Mouse (Mus musculus): ENCODE measurements around the gene Synj2.

The Synj2 gene

GRCm38 (mm10) chr17:5976221-5977055 lies 35.4 kb downstream of the Synj2 start:
- DNase-seq: peak; percentile 61

GRCm38 (mm10) chr17:5977056-5977920 lies 36.2 kb downstream of the Synj2 start:
- DNase-seq: peak; percentile 86

- peak; percentile 63 for DNase-seq
Observed at GRCm38 (mm10) chr17:5977921-5978504, 36.9 kb downstream of the Synj2 start.

GRCm38 (mm10) chr17:5978505-5979077 lies 37.5 kb downstream of the Synj2 start:
- peak; percentile 45 for DNase-seq

GRCm38 (mm10) chr17:5980860-5981259 lies 39.8 kb downstream of the Synj2 start:
- peak; percentile 69 for DNase-seq

DNA sequence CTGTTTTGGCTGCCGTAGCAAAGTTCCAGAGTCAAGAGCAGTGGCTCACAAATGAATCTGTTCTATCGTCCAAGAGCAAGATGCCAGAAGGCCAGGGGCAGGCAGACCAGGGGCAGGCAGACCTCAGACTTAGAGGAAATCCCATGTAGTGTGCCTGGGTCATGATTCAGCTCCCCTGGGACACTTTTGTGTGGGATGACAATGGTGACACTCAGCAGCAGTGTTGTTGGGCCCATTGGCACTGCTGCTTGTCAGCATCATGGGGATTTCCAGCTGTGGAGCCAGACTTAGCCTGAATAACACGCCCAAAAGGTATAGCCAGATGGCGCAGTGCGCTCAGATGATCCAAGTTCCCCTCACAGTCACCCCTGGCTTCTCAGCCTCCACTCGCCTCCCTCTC lies 42.1 kb downstream of the Synj2 start:
- DNase-seq: no peak

DNA sequence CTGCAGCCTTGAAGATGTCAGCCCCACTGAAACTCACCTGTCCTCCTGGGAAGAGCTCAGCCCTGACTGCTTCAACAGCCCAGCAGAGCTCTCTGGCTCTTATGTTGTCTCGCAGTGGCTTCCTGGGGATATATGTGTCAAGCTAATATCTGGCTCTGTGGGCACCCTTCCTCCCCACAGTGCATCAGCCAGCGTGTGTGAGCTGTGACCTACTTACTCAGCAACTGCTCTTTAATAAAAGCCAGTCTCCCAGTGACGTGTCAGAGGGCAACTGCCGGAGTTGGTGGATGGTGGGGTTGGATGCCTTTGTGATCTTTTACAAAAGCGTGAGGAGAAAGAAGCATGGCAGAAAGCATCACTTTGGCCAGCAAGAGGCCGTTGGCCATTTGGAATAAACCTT lies 42.8 kb downstream of the Synj2 start:
- no peak for DNase-seq

GRCm38 (mm10) chr17:5984700-5985231 lies 43.7 kb downstream of the Synj2 start:
- no peak for DNase-seq

DNA sequence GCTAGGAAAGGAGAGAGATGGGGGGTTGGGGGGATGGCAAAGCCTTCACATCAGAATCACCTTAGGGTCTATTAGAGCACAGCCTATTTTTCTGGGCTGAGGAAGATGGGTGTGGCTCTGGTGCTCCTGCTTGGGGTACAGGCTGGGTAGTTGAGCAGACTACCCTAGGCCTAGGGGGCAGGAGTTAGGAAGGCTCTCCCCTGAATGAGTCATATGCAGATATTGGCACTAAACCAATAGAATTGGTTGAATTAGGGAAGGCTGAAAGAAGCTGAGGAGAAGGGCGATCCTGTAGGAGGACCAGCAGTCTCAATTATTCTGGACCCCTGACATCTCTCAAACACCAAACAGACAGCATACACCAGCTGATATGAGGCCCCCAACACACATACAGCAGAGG lies 44.2 kb downstream of the Synj2 start:
- DNase-seq: no peak

DNA sequence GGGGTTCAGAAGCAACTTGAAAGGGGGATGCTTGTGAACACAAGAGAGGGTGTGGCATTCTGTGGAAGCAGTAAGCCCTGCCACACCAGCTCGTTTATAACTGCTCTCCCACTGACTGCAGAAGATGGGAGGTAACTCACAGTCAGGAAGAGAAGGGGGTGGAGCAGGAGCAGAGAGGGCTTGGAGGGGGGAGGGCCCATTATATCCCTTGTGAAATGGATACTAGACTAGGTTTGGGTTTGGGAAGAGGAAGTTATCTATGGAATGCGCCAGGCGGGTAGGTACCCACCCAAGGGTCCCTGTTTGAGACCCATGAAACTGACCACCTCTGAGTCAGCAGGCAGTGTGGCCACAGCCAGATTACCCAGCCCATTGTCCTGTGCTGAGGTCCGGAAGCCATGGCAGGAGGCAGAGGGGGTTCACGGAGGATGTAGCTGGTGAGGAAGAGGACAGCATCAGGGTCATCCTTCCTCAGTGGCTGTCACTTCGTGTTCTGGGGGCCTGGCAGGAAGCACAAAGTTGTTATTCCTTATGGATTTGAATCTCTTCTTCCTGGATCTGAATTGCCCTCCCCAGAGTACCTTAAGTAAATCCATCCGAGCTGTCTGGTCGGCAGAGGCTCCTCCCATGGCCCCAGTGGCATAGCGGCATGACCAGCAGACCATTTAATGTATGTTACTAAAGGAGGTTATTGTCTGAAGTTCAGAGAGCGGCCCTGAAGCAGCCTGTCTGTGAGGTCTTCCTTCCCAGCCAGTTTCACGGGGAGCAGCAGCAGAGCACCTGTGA lies 46.4 kb downstream of the Synj2 start:
- no peak for DNase-seq

GRCm38 (mm10) chr17:5988102-5988501 lies 47.0 kb downstream of the Synj2 start:
- no peak for DNase-seq

DNA sequence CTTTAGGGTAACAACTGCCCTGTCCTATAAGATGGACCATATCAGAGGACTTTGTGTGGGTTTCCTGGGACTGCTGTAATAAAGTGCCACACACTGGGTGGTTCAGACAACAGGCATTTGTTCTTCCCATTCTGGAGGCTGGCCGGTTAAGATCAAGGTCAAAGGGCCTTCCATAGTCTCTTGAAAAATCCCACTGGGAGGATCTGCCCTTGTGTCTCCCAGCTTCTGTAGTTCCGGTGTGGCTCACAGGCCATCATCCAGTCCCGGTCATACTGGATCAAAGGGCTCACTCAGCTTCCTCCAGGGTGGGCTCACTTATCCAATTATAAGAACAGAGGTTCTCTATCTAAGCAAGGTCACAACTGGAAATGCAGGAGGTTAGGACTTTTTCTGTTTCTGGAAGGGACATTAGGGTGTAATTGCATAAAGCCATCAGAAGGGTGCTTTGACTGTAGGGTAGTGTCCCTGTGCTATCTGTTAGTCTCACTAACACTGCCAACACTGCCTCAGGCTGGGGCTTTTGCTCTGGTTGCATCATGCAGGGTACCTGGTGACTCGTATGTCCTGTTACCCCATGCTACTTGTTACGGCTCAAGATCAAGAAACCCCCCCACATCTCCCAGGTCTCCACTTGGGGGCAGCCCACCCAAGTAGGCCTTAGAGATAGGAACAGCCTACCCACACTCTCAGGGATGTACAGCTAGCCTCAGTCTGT lies 51.9 kb downstream of the Synj2 start:
- no peak for DNase-seq

DNA sequence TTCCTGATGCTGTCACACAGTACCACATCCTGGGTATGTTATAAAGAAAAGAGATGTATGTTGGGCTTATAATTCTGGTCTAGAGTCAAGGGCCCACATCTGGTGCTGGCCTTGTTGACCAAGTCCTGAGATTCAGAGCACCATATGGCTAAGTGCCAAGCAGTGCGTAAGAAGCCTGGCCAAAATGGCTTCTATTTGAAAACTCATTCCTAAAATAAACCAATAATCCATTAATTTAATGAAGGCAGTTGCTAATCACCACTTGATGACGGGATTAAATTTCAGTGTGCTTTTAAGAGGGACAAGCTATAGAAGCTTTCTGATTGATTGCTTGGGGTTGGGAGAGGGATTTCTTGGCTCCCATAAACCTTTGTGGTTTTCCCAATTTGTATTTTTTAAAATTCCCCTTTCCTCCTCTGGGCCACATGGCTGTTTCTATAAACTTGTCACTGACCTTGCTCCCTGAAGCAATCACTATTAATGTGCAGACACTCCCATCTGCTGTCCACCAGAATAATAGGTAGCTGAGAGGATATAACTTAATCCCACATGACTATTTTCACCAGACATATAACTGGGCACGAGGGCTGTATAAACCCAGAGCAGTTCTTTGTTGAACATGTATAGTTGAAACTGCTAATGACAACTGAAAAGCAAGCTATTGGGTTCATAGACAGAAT lies 52.6 kb downstream of the Synj2 start:
- no peak for DNase-seq

- peak; percentile 28 for DNase-seq
Observed at GRCm38 (mm10) chr17:5994606-5995005, 53.5 kb downstream of the Synj2 start.

GRCm38 (mm10) chr17:5996589-5996988 lies 55.5 kb downstream of the Synj2 start:
- no peak for DNase-seq

- peak; percentile 50 for DNase-seq
Observed at GRCm38 (mm10) chr17:5997380-5998234, 56.5 kb downstream of the Synj2 start.

DNA sequence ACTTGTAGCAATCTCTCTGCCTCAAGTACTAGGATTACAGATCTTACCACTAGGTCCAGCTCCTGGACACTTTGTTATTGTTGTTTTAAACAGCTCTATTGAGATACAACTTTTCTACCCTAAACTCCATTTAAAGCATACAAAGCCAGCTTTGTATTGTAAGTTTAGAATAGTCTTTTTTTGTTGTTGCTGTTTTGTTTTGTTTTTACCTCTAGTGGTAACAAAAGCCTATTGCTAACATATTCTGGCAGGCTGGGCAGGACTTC lies 57.1 kb downstream of the Synj2 start:
- no peak for DNase-seq

DNA sequence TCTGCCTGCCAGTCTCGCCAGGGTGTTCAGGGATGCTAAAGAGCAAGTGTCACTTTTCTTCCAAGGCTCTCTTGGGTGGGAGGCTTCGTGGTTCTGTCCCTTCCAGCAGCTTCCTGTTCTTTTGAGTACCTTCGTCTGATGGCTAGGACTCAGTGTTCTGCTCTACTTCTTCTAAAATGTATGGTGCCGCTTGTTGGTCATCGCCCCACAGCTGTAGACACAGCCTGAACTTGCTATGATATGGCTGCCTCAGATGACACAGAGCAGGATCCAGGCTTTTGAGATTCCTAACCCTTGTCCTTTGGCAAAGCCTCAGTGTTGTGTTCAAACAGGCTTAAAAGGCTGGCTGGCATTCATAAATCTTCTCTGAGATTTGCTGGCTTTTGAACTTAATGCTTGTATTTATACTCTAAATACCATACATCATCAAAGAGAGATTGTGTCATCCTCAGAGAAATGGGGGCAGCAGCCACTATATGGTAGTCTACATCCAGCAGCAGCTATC lies 58.0 kb downstream of the Synj2 start:
- DNase-seq: no peak

DNA sequence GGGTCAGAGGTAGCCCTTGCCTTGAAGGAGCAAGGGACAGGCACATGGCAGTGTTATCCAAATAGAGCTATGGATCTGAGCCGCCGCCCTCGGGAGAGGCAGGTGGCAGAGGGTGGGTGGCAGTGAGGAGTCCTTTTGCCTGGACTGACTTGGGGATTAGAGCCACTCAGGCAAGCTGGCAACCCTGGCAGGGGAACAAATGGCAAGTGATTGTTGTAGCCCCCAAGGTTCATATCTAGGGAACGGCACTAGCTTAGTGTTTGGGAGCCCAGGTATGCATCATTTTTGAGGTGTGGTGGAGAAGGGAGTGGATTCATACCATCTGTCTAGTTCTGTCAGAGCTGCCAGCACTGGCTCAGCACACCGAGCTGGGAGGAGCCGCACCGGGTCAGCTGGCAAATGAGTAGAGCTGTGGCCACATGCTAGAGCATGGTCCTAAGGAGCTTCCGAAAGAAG lies 59.8 kb downstream of the Synj2 start:
- DNase-seq: peak; percentile 40

GRCm38 (mm10) chr17:6001389-6001788 lies 60.3 kb downstream of the Synj2 start:
- DNase-seq: no peak

Measured in lung, postnatal 36 days (tissue).